Mouse (Mus musculus): Measurements from ENCODE around the gene Wdr43.

Gene Wdr43

GRCm38 (mm10) chr17:71705550-71706480 lies 90.1 kb downstream of the Wdr43 start:
- no peak for DNase-seq (ENCODE audit: low spot score)

- no peak for DNase-seq (ENCODE audit: low spot score)
These were observed 92.0 kb downstream of the Wdr43 start for GRCm38 (mm10) chr17:71707715-71708114.
